Mouse (Mus musculus): ENCODE results near the gene Gm27029. TPM values are rescaled to one million over a fixed set of nuclear protein-coding genes. Genes with fewer than 3 reads are reported as not detected.
A peak's percentile ranks its signal among the peaks of the same experiment; 100 is the strongest.
"Not testable (repeated sequence)": the region's sequence is repeated elsewhere in the genome, so short reads cannot be mapped to it uniquely, and the experiment has no call there.

Gm27029 gene
- polyA plus RNA-seq, 1 experiment from 2014 or later = 8.1 TPM

DNA sequence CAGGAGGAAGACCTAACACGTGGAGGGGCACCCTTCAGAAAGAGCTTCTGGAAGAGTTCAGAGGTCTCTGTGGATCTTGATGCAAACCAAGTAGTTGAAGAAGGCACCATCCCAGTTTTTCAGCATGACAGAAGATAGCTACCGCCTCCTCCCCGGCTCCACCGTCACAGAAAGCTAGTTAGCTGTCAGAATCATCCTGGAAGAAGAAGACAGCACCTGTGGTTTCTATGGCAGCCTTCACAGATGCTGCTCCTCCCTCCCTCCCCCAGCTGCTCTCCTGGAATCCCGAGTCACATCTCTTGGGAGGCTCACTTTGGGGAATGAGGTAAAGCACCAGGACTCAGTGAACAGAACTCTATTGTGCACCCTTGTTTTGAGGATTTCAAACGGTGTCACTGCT is 5.6 kb downstream of the Gm27029 start:
- Histone ChIP-seq H3K27me3 (replicated peaks; ENCODE audit: control insufficient read depth, insufficient read depth, low read length) (no peaks in the 10 kb centered on the region), H3K4me3 (ENCODE audit: low read length) (no peak overlapping the region), H3K4me2 (ENCODE audit: low read length) (no peak overlapping the region), H3K27ac (ENCODE audit: low read depth, low read length) (no peak overlapping the region), H3K36me3 (ENCODE audit: control insufficient read depth, insufficient read depth, low read length) (no peaks in the 10 kb centered on the region), H3K9me3 (ENCODE audit: control insufficient read depth, low read length) (no peaks in the 10 kb centered on the region), H3K4me1 (ENCODE audit: control insufficient read depth, insufficient read depth, low read depth, low read length) (peaks cover 8% of the 10 kb centered on the region), H3K9ac (ENCODE audit: low read depth, low read length) (no peak overlapping the region)
- no peak for ATAC-seq
- 53% methylated on average over 6 of the region's 6 CpGs for WGBS

DNA sequence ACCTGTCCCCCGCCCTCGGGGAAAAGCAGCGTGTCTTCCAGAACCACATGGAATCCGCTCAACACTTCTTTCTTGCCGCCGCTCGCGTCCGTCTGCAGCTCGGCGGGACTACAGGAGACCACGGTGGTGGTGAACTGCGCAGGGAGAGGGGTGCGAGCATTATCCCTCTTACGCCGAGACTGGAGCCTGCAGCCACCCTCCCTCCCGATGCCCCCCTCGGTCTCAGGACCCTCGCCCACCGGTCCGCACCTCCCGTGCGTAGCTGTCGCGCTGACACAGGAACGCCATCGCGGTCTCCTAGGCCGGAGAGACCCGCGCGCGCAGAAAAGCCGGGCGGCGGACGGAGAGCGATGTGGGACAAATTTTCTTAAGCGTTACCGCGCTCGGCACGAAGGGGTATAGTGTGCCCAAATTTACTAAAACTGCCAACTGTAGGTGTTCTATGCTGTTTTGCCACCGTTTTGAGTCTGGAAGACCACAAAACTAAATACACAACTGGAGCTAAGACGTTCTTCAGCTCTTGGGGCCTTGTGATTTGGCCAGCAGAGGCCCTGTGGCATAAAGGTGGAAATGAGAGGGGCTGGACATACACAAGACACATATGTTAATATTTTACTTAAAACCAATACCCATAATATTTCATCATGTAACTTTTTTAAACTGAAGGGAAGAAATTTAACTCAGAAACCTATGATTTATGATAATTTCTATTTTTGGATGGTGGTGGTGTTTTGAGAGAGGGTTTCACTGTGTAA is 7.3 kb downstream of the Gm27029 start, which contains the start of gene Aarsd1:
Gene Aarsd1 (minus strand): TSS at position 515 of the 755 bp plus-strand sequence.
- Histone ChIP-seq H3K4me3 (ENCODE audit: low read length) (peak within 1 kb of the TSS; percentile 90), H3K36me3 (ENCODE audit: control insufficient read depth, insufficient read depth, low read length) (peaks cover 6% of the 10 kb centered on the region; the same call in 1 of the 2 replicates), H3K4me1 (ENCODE audit: control insufficient read depth, insufficient read depth, low read depth, low read length) (peaks cover 7% of the 10 kb centered on the region), H3K27ac (ENCODE audit: low read depth, low read length) (peak within 1 kb of the TSS; percentile 84), H3K27me3 (replicated peaks; ENCODE audit: control insufficient read depth, insufficient read depth, low read length) (no peaks in the 10 kb centered on the region), H3K9me3 (ENCODE audit: control insufficient read depth, low read length) (no peaks in the 10 kb centered on the region), H3K4me2 (ENCODE audit: low read length) (peak within 1 kb of the TSS; percentile 86), H3K9ac (ENCODE audit: low read depth, low read length) (peak within 1 kb of the TSS; percentile 92)
- WGBS = under 1% methylated on average over 43 of the region's 45 CpGs
- peak; percentile 81 for ATAC-seq

DNA sequence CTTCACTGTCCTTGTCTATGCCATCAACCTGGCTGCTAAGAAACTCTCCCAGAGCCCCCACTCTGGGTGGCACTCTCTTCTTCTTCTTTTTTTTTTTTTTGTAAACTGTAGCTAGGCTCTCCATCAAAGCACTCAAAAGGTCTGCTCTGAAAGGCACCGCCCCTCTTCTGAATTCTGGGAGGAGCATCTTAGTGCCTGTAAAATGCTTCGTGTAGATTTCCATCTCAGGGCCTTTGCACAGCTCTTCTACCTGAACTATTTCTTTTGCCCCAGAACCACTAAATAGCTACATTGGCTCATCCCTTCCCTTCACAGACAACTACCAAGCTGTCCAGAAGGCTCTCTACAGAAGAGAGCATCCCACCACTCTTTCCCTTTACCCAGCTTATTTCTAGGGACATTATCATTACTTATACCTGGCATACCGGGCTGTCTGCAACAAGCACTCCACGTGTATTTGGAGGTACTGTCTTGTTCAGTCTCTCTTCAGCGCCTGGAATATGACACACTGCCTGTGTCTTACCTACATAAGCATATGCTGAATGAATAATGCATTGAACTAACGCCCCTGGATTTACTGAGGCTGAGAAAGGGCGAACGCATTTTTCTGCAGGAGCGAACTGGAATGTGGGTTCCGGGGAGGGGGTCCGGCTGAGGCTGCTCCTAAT is 8.0 kb downstream of the Gm27029 start:
- H3K4me2 ChIP-seq (ENCODE audit: low read length) = peak overlapping the region; percentile 86
- peak overlapping the region; percentile 92 for H3K9ac ChIP-seq (ENCODE audit: low read depth, low read length)
- 2% methylated on average over 11 of the region's 11 CpGs for WGBS
- peak overlapping the region; percentile 84 for H3K27ac ChIP-seq (ENCODE audit: low read depth, low read length)
- no peaks in the 10 kb centered on the region for H3K27me3 ChIP-seq (replicated peaks; ENCODE audit: control insufficient read depth, insufficient read depth, low read length)
- H3K36me3 ChIP-seq (ENCODE audit: control insufficient read depth, insufficient read depth, low read length) = peaks cover 10% of the 10 kb centered on the region
- H3K4me3 ChIP-seq (ENCODE audit: low read length) = peak overlapping the region; percentile 90
- no peaks in the 10 kb centered on the region for H3K9me3 ChIP-seq (ENCODE audit: control insufficient read depth, low read length)
- ATAC-seq = peak; percentile 62
- peaks cover 7% of the 10 kb centered on the region for H3K4me1 ChIP-seq (ENCODE audit: control insufficient read depth, insufficient read depth, low read depth, low read length)

GRCm38 (mm10) chr11:101415306-101415705 is 9.3 kb downstream of the Gm27029 start:
- 89% methylated on average over 2 of the region's 2 CpGs for WGBS
- Histone ChIP-seq H3K27ac (ENCODE audit: low read depth, low read length) (no peak overlapping the region), H3K9me3 (ENCODE audit: control insufficient read depth, low read length) (no peaks in the 10 kb centered on the region), H3K4me3 (ENCODE audit: low read length) (no peak overlapping the region), H3K4me1 (ENCODE audit: control insufficient read depth, insufficient read depth, low read depth, low read length) (peaks cover 7% of the 10 kb centered on the region), H3K9ac (ENCODE audit: low read depth, low read length) (no peak overlapping the region), H3K27me3 (replicated peaks; ENCODE audit: control insufficient read depth, insufficient read depth, low read length) (no peaks in the 10 kb centered on the region), H3K36me3 (ENCODE audit: control insufficient read depth, insufficient read depth, low read length) (peaks cover 20% of the 10 kb centered on the region), H3K4me2 (ENCODE audit: low read length) (no peak overlapping the region)
- no peak for ATAC-seq

- H3K27me3 ChIP-seq (replicated peaks; ENCODE audit: control insufficient read depth, insufficient read depth, low read length) = no peaks in the 10 kb centered on the region
- peak; percentile 71 for ATAC-seq
- H3K9me3 ChIP-seq (ENCODE audit: control insufficient read depth, low read length) = no peaks in the 10 kb centered on the region
- no peaks in the 10 kb centered on the region; the same call in 1 of the 2 replicates for H3K4me1 ChIP-seq (ENCODE audit: control insufficient read depth, insufficient read depth, low read depth, low read length)
- H3K4me3 ChIP-seq (ENCODE audit: low read length) = no peak overlapping the region
- H3K4me2 ChIP-seq (ENCODE audit: low read length) = no peak overlapping the region
- 4% methylated on average over 8 of the region's 8 CpGs for WGBS
- H3K36me3 ChIP-seq (ENCODE audit: control insufficient read depth, insufficient read depth, low read length) = no peaks in the 10 kb centered on the region
- no peak overlapping the region for H3K9ac ChIP-seq (ENCODE audit: low read depth, low read length)
- no peak overlapping the region for H3K27ac ChIP-seq (ENCODE audit: low read depth, low read length)
These were observed 29.5 kb downstream of the Gm27029 start for GRCm38 (mm10) chr11:101395110-101395509.

- WGBS = 15% methylated on average over 4 of the region's 4 CpGs
- ATAC-seq = no peak
These were observed 42.8 kb downstream of the Gm27029 start for GRCm38 (mm10) chr11:101381817-101382216.

GRCm38 (mm10) chr11:101378926-101379325 is 45.7 kb downstream of the Gm27029 start:
- H3K4me3 ChIP-seq (ENCODE audit: low read length) = no peak overlapping the region
- no peaks in the 10 kb centered on the region for H3K9me3 ChIP-seq (ENCODE audit: control insufficient read depth, low read length)
- 87% methylated on average over 6 of the region's 6 CpGs for WGBS
- no peak for ATAC-seq
- no peak overlapping the region for H3K9ac ChIP-seq (ENCODE audit: low read depth, low read length)
- no peaks in the 10 kb centered on the region for H3K27me3 ChIP-seq (replicated peaks; ENCODE audit: control insufficient read depth, insufficient read depth, low read length)
- no peak overlapping the region for H3K27ac ChIP-seq (ENCODE audit: low read depth, low read length)
- H3K4me1 ChIP-seq (ENCODE audit: control insufficient read depth, insufficient read depth, low read depth, low read length) = no peaks in the 10 kb centered on the region
- no peaks in the 10 kb centered on the region for H3K36me3 ChIP-seq (ENCODE audit: control insufficient read depth, insufficient read depth, low read length)
- no peak overlapping the region for H3K4me2 ChIP-seq (ENCODE audit: low read length)

More at GRCm38 (mm10) chr11:101381817-101382216, 42.8 kb downstream of the Gm27029 start:
- Histone ChIP-seq H3K4me3 (ENCODE audit: low read length) (no peak overlapping the region), H3K4me2 (ENCODE audit: low read length) (no peak overlapping the region), H3K27ac (ENCODE audit: low read depth, low read length) (no peak overlapping the region), H3K27me3 (replicated peaks; ENCODE audit: control insufficient read depth, insufficient read depth, low read length) (no peaks in the 10 kb centered on the region), H3K36me3 (ENCODE audit: control insufficient read depth, insufficient read depth, low read length) (no peaks in the 10 kb centered on the region), H3K9ac (ENCODE audit: low read depth, low read length) (no peak overlapping the region), H3K4me1 (ENCODE audit: control insufficient read depth, insufficient read depth, low read depth, low read length) (no peaks in the 10 kb centered on the region), H3K9me3 (ENCODE audit: control insufficient read depth, low read length) (no peaks in the 10 kb centered on the region)

DNA sequence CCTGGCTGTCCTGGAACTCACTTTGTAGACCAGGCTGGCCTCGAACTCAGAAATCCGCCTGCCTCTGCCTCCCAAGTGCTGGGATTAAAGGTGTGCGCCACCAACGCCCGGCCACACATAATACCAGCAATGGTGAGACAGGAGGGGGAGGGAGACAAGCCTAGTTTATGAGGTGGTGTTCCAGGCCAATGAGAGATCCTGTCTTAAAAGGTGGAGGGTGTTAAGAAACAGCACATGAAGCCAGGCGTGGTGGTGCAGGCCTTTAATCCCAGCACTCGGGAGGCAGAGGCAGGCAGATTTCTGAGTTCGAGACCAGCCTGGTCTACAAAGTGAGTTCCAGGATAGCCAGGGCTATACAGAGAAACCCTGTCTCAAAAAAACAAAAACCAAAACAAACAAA is 46.4 kb downstream of the Gm27029 start:
- not testable (repeated sequence) for H3K9me3 ChIP-seq (ENCODE audit: control insufficient read depth, low read length); ATAC-seq; H3K27me3 ChIP-seq (replicated peaks; ENCODE audit: control insufficient read depth, insufficient read depth, low read length); H3K36me3 ChIP-seq (ENCODE audit: control insufficient read depth, insufficient read depth, low read length); H3K4me2 ChIP-seq (ENCODE audit: low read length); H3K27ac ChIP-seq (ENCODE audit: low read depth, low read length); H3K9ac ChIP-seq (ENCODE audit: low read depth, low read length); H3K4me3 ChIP-seq (ENCODE audit: low read length); H3K4me1 ChIP-seq (ENCODE audit: control insufficient read depth, insufficient read depth, low read depth, low read length)
- WGBS = 98% methylated on average over 8 of the region's 8 CpGs

DNA sequence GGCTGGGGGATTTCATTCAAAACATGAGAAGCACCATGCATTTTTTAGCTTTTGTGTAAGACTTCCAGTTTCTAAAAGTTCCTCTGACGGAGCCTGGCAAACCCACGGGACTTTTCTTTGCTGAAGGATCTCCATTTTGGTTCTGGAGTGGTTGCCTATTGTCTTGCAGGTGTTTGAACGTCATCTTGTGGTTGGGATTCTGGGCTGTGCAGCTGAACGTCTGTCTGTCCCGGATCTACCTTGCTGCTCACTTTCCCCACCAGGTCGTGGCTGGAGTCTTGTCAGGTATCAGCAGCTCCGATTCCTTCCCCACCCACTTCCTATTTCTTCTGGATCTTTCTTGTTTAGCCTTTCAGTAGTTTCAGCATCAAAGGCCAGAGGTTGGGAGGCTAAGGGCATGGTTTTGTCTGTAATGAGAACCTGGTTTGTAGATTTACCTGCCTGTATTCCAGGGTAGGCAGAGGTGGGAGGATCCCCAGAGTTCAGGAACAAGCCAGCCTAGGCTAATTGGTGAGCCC is 50.1 kb downstream of the Gm27029 start:
- no peaks in the 10 kb centered on the region for H3K9me3 ChIP-seq (ENCODE audit: control insufficient read depth, low read length)
- H3K4me3 ChIP-seq (ENCODE audit: low read length) = no peak overlapping the region
- no peaks in the 10 kb centered on the region for H3K4me1 ChIP-seq (ENCODE audit: control insufficient read depth, insufficient read depth, low read depth, low read length)
- no peak overlapping the region for H3K9ac ChIP-seq (ENCODE audit: low read depth, low read length)
- 71% methylated on average over 7 of the region's 7 CpGs for whole genome bisulfite sequencing
- no peaks in the 10 kb centered on the region for H3K36me3 ChIP-seq (ENCODE audit: control insufficient read depth, insufficient read depth, low read length)
- H3K27ac ChIP-seq (ENCODE audit: low read depth, low read length) = no peak overlapping the region
- H3K27me3 ChIP-seq (replicated peaks; ENCODE audit: control insufficient read depth, insufficient read depth, low read length) = no peaks in the 10 kb centered on the region
- no peak overlapping the region for H3K4me2 ChIP-seq (ENCODE audit: low read length)
- ATAC-seq = no peak

All from hindbrain, embryonic 16.5 days (tissue).